Mouse (Mus musculus) bone marrow, adult 2 months (tissue): Measurements from ENCODE around the gene Txnrd3. TPM values are rescaled to one million over a fixed set of nuclear protein-coding genes. Genes with fewer than 3 reads are reported as not detected.

Source experiments
- H3K27ac ChIP-seq: fragments of 200-500 bp; 2 replicates; pipeline ENCODE4 v1.5.1; 2012; ENCODE audit warnings: low read depth, mild to moderate bottlenecking, control low read depth, inconsistent platforms, low read length; ENCODE audit not compliant: control insufficient read depth, poor library complexity, insufficient read depth
- H3K4me1 ChIP-seq: fragments of 200-500 bp; 2 replicates; pipeline ENCODE4 v1.6.1; 2011; ENCODE audit warnings: low read length; ENCODE audit not compliant: control insufficient read depth, insufficient read depth
- H3K4me3 ChIP-seq: fragments of 200-500 bp; replicated peaks from 2 replicates; pipeline ENCODE3; 2011; ENCODE audit warnings: mild to moderate bottlenecking, low read depth, low read length, control low read depth; ENCODE audit not compliant: control insufficient read depth
- CTCF ChIP-seq: fragments of 200-500 bp; IDR thresholded peaks from 2 replicates; pipeline ENCODE4 v1.5.1; 2011; ENCODE audit warnings: low read length, control low read depth; ENCODE audit not compliant: control insufficient read depth, insufficient read depth
- POLR2A ChIP-seq: fragments of 200-500 bp; IDR thresholded peaks from 2 replicates; pipeline ENCODE4 v1.6.1; 2011; ENCODE audit warnings: low read depth, mild to moderate bottlenecking, control low read depth, low read length, borderline replicate concordance; ENCODE audit not compliant: control insufficient read depth
- WGBS: fragments of 180-500 bp; shearing (Covaris S2); methylation state at CpG from one replicate; pipeline ENCODE4 v1.1.7; 2018; 5-methylcytosine and 5-hydroxymethylcytosine counted together
- polyA plus RNA-seq: library from polyadenylated mRNA; stranded (reverse); fragments of >200 nt; gene quantifications from 2 replicates; pipeline ENCODE4 v1.2.4, GENCODE M21; 2011; ENCODE audit warnings: low replicate concordance; ENCODE audit not compliant: missing spikeins, insufficient read depth, insufficient read length

The Txnrd3 gene
- polyA plus RNA-seq, 1 experiment: 1.00 TPM

DNA sequence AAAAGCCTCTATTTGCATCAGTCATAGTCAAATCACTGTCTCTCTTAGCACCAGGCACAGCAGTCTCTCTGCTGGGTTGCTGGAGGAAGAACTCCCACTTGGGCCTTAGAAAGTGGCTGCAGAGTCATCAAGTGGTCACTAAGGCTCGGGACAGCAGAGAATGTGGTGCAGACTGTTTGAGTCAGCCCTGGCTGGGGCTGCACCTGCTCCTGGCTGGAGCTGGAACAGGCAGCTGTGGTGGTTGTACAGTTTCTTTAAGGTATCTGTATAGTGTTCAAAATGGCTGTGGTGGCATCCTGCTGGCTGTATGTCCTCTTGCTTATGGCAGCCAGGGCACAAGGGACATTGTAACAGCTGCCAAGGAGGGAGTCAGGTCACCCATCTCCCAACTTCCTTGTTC is 16.7 kb downstream of the Txnrd3 start:
- 58% methylated on average over 1 of the region's 1 CpGs for WGBS
- Histone ChIP-seq H3K4me3 (no peak overlapping the region), H3K27ac (no peak overlapping the region), H3K4me1 (no peaks in the 10 kb centered on the region; the same call in 1 of the 2 replicates)
- no peak for TF ChIP-seq POLR2A
- TF ChIP-seq CTCF: no peak

DNA sequence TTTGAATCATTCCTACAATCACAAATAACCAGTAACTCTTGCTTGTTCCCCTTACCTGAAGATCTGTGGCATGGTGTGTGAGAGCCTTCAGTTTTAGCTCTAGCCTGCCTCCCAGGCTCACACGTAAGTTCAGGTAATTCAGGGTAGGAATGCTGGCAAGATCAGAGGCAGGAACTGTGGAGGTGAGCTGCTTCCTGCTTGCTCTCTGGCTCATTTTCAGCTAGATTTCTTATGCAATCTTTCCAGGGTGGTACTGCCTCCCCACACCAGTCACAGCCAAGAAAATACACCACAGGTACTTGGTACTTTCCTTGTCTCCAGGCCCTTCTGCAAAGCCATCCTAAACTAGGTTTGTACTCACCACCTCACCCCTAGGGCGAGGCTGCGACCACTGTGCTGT is 18.7 kb downstream of the Txnrd3 start:
- TF ChIP-seq CTCF: no peak
- TF ChIP-seq POLR2A: no peak

DNA sequence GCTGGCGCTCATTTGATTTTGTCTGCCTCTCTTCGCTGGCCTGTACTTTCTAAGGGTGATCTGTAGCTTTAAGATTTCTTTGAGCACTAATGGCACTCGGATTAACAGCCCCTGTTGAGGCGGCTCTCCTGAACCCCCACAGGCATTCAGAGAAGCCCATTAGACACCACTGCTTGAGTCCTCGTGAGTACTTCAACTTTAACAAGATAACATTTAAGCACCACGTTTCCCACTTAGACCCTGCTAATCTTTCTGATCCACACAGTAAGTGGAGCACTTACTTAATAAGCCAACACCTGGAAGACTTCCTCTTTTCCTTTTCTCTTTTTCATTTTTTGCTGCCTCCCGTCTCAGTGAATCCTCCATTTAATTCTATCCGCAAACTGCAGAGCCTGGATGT is 21.4 kb downstream of the Txnrd3 start:
- Histone ChIP-seq H3K4me3 (no peak overlapping the region), H3K27ac (no peak overlapping the region), H3K4me1 (no peaks in the 10 kb centered on the region)
- WGBS: 69% methylated on average over 8 of the region's 8 CpGs
- TF ChIP-seq CTCF (no peak), POLR2A (no peak)

More for the DNA sequence above, 18.7 kb downstream of the Txnrd3 start:
- Histone ChIP-seq H3K4me3 (no peak overlapping the region), H3K4me1 (no peaks in the 10 kb centered on the region; the same call in 1 of the 2 replicates), H3K27ac (no peak overlapping the region)
- WGBS: 75% methylated on average over 3 of the region's 3 CpGs

DNA sequence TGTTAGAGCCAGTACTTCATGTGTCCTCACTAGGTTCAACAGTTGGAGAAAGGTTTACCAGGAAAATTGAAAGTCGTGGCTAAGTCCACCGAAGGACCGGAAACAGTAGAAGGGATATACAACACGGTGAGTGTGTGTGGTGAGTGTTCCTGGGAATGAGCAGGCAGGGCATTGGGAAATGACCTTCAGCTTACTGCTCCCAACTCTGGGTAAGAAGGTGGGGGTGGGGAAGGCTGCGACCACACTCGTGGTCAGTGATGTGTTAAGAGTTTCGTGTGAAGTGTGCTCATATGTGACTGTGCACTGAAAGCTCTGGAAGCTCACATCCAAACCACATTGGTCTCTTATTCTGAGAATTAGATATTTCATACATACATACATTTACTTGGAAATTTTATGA is 21.9 kb downstream of the Txnrd3 start:
- WGBS: 65% methylated on average over 7 of the region's 7 CpGs
- no peaks in the 10 kb centered on the region for H3K4me1 ChIP-seq
- H3K27ac ChIP-seq: no peak overlapping the region
- no peak overlapping the region for H3K4me3 ChIP-seq
- no peak for TF ChIP-seq POLR2A

DNA sequence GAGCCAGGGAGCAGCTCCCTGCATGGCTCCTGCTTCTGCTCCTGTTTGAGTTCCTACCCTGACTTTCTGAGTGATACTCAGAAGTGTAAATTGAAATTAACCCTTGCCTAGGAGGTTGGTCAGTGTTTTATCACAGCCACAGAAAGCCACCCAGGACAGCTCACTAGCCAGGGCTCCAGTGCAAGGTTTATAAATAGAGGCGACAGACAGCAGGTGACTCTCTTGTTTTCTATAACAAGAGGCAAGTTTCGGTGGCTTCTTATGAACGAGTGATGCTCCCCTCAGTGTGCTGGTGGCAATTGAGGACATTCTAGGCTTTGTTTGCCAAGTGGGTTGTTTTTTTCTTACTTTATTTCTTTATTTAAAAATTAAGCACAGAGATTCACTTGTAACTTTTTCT is 23.2 kb downstream of the Txnrd3 start:
- H3K27ac ChIP-seq: no peak overlapping the region
- 86% methylated on average over 3 of the region's 3 CpGs for WGBS
- TF ChIP-seq CTCF: no peak
- TF ChIP-seq POLR2A: no peak
- H3K4me1 ChIP-seq: no peaks in the 10 kb centered on the region
- H3K4me3 ChIP-seq: no peak overlapping the region

DNA sequence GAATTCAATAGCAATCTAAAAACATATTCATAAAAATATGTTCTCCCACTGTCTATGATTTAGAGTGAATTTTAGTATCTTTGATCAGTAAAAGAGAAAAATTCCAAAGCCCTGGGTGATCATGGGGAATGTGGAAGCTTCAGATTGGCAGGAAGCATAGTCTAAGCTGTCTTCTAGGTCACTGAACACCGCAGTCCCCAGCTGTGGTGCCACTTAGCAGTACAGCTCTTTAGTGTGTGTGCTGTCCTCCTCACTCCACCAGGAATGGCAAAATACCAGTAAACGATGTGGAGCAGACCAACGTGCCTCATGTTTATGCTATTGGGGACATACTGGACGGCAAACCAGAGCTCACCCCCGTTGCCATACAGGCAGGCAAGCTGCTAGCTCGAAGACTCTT is 25.8 kb downstream of the Txnrd3 start:
- Histone ChIP-seq H3K4me1 (no peaks in the 10 kb centered on the region), H3K4me3 (no peak overlapping the region), H3K27ac (no peak overlapping the region)
- 86% methylated on average over 6 of the region's 6 CpGs for WGBS
- no peak for TF ChIP-seq CTCF

DNA sequence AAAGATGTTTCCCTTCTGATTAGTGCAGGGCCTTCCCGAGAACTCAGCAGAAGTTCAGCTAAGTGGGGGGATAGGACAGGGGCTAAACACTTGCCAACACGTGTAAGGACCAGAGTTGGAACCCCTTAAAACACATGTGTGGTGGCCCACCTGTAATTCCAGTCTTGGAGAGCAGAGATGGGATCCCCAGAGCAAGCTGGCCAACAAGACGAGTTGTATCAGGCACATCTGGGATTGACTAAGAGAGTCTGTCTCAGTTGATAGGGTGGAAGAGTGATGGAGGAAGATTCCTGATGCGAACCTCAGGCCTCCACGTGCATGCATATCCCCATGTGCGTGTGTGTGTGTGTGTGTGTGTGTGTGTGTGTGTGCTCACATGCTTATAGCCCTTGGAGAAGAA is 27.6 kb downstream of the Txnrd3 start:
- Histone ChIP-seq H3K4me3 (no peak overlapping the region), H3K4me1 (no peaks in the 10 kb centered on the region), H3K27ac (no peak overlapping the region)
- 75% methylated on average over 6 of the region's 6 CpGs for WGBS
- no peak for TF ChIP-seq POLR2A
- no peak for TF ChIP-seq CTCF

DNA sequence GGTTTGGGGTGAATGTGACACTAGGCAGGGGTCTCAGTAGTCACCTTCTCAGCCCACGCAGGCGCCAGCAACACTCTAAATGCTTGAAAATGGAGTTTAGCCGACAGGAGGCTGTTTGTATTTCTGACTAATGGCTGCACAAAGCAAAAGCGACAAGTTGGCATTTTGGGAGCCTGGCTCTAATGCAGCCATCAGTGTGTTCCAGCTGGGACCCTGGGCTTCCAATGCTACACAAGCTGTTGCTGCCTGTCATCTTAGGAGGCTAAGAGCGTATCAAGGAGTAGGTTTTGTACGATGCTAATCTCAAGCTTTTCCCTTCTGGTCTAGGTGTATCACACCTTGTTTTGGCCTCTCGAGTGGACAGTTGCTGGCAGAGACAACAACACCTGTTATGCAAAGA is 28.9 kb downstream of the Txnrd3 start:
- Histone ChIP-seq H3K27ac (no peak overlapping the region), H3K4me3 (no peak overlapping the region), H3K4me1 (no peaks in the 10 kb centered on the region)
- no peak for TF ChIP-seq CTCF
- TF ChIP-seq POLR2A: no peak
- WGBS: 80% methylated on average over 7 of the region's 7 CpGs

DNA sequence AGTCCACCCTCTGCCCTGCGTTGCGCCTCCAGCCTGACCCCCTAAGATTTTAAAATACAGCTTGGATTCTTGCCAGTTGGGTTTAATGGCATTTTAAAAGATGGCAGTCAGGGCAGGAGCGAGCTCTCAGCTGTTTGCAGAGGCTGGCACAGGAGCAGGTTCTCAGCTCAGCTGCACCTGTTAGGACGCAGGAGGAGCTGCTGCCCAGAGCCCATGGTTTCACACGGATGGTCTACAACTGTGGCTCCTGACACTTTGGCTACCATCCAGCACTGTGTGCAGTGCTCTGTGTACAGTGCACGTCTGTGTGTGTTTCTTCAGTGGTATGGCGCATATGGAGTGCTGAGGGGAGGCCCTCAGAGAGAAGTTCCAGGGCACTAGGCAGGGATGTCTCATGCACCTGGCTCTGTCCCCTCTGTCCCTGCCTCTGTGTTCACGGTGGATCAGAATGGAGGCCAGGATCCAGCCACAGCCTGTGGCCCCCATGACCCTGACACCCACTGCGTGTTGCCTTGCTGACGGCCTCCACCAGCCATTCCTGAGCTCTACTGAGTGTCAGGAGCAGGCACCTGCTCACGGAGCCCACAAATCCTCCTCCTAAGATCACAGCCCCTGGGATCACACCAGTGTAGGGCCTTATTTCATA is 29.5 kb downstream of the Txnrd3 start:
- TF ChIP-seq POLR2A (no peak), CTCF (no peak)
- WGBS: 84% methylated on average over 11 of the region's 11 CpGs
- no peak overlapping the region for H3K4me3 ChIP-seq
- H3K27ac ChIP-seq: no peak overlapping the region
- H3K4me1 ChIP-seq: no peaks in the 10 kb centered on the region
